Mouse (Mus musculus) MEL (cell line): ENCODE measurements around the gene Gtf2b. TPM values are rescaled to one million over a fixed set of nuclear protein-coding genes. Genes with fewer than 3 reads are reported as not detected.

Experiments
- DNase-seq: peaks from one replicate; pipeline ENCODE4 v3.0.0; 2011; ENCODE audit warnings: low read depth, low spot score
- H3K27ac ChIP-seq: 2 replicates; pipeline ENCODE4 v1.5.1; 2012; ENCODE audit warnings: low read depth, mild to moderate bottlenecking, control low read depth, low read length, moderate library complexity; ENCODE audit not compliant: control insufficient read depth
- H3K27me3 ChIP-seq, 2 experiments: fragments of 150-350 bp in 1 of 2; sonication (generic) in 1 of 2; 2 replicates each; pipeline ENCODE4 v1.6.1; 2012; ENCODE audit warnings: low read length in 2 of 2, mild to moderate bottlenecking in 2 of 2, improper control_type of control experiment in 1 of 2, moderate library complexity in 1 of 2; ENCODE audit not compliant: insufficient read depth in 2 of 2, control insufficient read depth in 1 of 2
- H3K36me3 ChIP-seq, 2 experiments: 2 replicates each; pipeline ENCODE4 v1.6.1; 2012 to 2014; ENCODE audit warnings: low read length in 2 of 2, improper control_type of control experiment in 1 of 2, inconsistent platforms in 1 of 2, mild to moderate bottlenecking in 1 of 2; ENCODE audit not compliant: insufficient read depth in 2 of 2, control insufficient read depth in 1 of 2
- H3K4me1 ChIP-seq, 2 experiments: fragments of 150-350 bp in 1 of 2; sonication (generic) in 1 of 2; 2 replicates each; pipeline ENCODE4 v1.6.1; 2012; ENCODE audit warnings: low read length in 2 of 2, improper control_type of control experiment in 1 of 2, mild to moderate bottlenecking in 1 of 2; ENCODE audit not compliant: insufficient read depth in 2 of 2, control insufficient read depth in 1 of 2
- H3K4me3 ChIP-seq, 2 experiments: fragments of 150-350 bp in 1 of 2; sonication (generic) in 1 of 2; 2 replicates each; pipeline ENCODE4 v1.5.1; 2012; ENCODE audit warnings: low read depth in 2 of 2, low read length in 2 of 2, mild to moderate bottlenecking in 2 of 2, moderate library complexity in 2 of 2, control low read depth in 1 of 2, improper control_type of control experiment in 1 of 2; ENCODE audit not compliant: control insufficient read depth in 1 of 2, insufficient read depth in 1 of 2
- H3K79me2 ChIP-seq: 2 replicates; pipeline ENCODE4 v1.6.1; 2012; ENCODE audit warnings: mild to moderate bottlenecking, low read length, moderate library complexity; ENCODE audit not compliant: control insufficient read depth, poor library complexity, insufficient read depth
- H3K9ac ChIP-seq: 2 replicates; pipeline ENCODE4 v1.6.1; 2012; ENCODE audit warnings: low read depth, mild to moderate bottlenecking, control low read depth, low read length, moderate library complexity; ENCODE audit not compliant: control insufficient read depth, poor library complexity, severe bottlenecking
- H3K9me3 ChIP-seq: fragments of 150-350 bp; sonication (generic); replicated peaks from 2 replicates; pipeline ENCODE4 v1.6.1; 2012; ENCODE audit warnings: mild to moderate bottlenecking, low read length, improper control_type of control experiment, moderate library complexity; ENCODE audit not compliant: insufficient read depth
- BHLHE40 ChIP-seq: IDR thresholded peaks from 2 replicates; pipeline ENCODE4 v1.6.1; 2012; ENCODE audit warnings: low read depth, mild to moderate bottlenecking, inconsistent platforms, low read length, improper control_type of control experiment, borderline replicate concordance
- GATA1 ChIP-seq: IDR thresholded peaks from 2 replicates; pipeline ENCODE4 v1.6.1; 2011; ENCODE audit warnings: low read depth, low read length, improper control_type of control experiment
- JUND ChIP-seq: IDR thresholded peaks from 2 replicates; pipeline ENCODE4 v1.6.1; 2011; ENCODE audit warnings: low read depth, mild to moderate bottlenecking, improper control_type of control experiment, low read length
- MAZ ChIP-seq: IDR thresholded peaks from 2 replicates; pipeline ENCODE4 v1.6.1; 2012; ENCODE audit warnings: low read depth, mild to moderate bottlenecking, inconsistent platforms, low read length, improper control_type of control experiment
- NELFE ChIP-seq: IDR thresholded peaks from 2 replicates; pipeline ENCODE4 v1.6.1; 2011; ENCODE audit warnings: low read depth, low read length, improper control_type of control experiment
- NRF1 ChIP-seq: IDR thresholded peaks from 2 replicates; pipeline ENCODE4 v1.6.1; 2014; ENCODE audit warnings: low read depth, mild to moderate bottlenecking, inconsistent platforms, low read length, improper control_type of control experiment, moderate library complexity; ENCODE audit not compliant: poor library complexity, insufficient read depth, severe bottlenecking
- RCOR1 ChIP-seq: IDR thresholded peaks from 2 replicates; pipeline ENCODE4 v1.6.1; 2012; ENCODE audit warnings: low read depth, mild to moderate bottlenecking, inconsistent platforms, low read length, improper control_type of control experiment
- SIN3A ChIP-seq: IDR thresholded peaks from 2 replicates; pipeline ENCODE4 v1.6.1; 2012; ENCODE audit warnings: low read length, improper control_type of control experiment, inconsistent platforms
- TAL1 ChIP-seq: IDR thresholded peaks from 2 replicates; pipeline ENCODE4 v1.6.1; 2012; ENCODE audit warnings: mild to moderate bottlenecking, inconsistent platforms, low read length, moderate library complexity, mixed read lengths
- USF1 ChIP-seq: IDR thresholded peaks from 2 replicates; pipeline ENCODE4 v1.6.1; 2014; ENCODE audit warnings: low read depth, mild to moderate bottlenecking, inconsistent platforms, low read length, improper control_type of control experiment, moderate library complexity
- USF2 ChIP-seq, 2 experiments: IDR thresholded peaks; 2 replicates each; pipeline ENCODE4 v1.6.1; 2011 to 2012; ENCODE audit warnings: improper control_type of control experiment in 2 of 2, low read length in 2 of 2, borderline replicate concordance in 1 of 2, inconsistent platforms in 1 of 2, low read depth in 1 of 2, mild to moderate bottlenecking in 1 of 2; ENCODE audit not compliant: insufficient read depth in 1 of 2
- ZC3H11A ChIP-seq: IDR thresholded peaks from 2 replicates; pipeline ENCODE4 v1.6.1; 2012; ENCODE audit warnings: low read depth, mild to moderate bottlenecking, inconsistent platforms, low read length, improper control_type of control experiment
- ZMIZ1 ChIP-seq: IDR thresholded peaks from 2 replicates; pipeline ENCODE4 v1.6.1; 2012; ENCODE audit warnings: low read depth, mild to moderate bottlenecking, inconsistent platforms, low read length, improper control_type of control experiment, moderate library complexity
- polyA plus RNA-seq, 2 experiments: library from polyadenylated mRNA; stranded (reverse) in 1 of 2; unstranded in 1 of 2; fragments of >175 nt in 1 of 2; fragments of >200 nt in 1 of 2; gene quantifications; 2 replicates each; pipeline versions ENCODE4 v1.2.1 to v1.2.4; 2012; ENCODE audit warnings: low replicate concordance in 2 of 2, low read depth in 1 of 2; ENCODE audit not compliant: insufficient read length in 2 of 2, insufficient read depth in 1 of 2, missing spikeins in 1 of 2
- total RNA-seq: library from RNA; depleted of rRNA; stranded (reverse); fragments of 300-350 nt; gene quantifications from 2 replicates; pipeline ENCODE4 v1.2.3, GENCODE M21; 2012

The Gtf2b gene
- total and polyA plus RNA-seq, 3 experiments: 35.5 to 40.0 TPM; not detected in 1

- TF ChIP-seq ZC3H11A: no peak
- no peak for TF ChIP-seq NELFE
Measured at GRCm38 (mm10) chr3:142765778-142766165, 927 bp downstream of the Gtf2b start (continued).

GRCm38 (mm10) chr3:142768498-142768897 is 3.7 kb downstream of the Gtf2b start:
- no peak for DNase-seq
- Histone ChIP-seq H3K4me1 (peaks cover 5 to 23% of the 10 kb centered on the region in 2 experiments; a peak in 3 of 4 replicates), H3K27ac (no peak overlapping the region), H3K79me2 (peaks cover 24% of the 10 kb centered on the region), H3K36me3 (peaks cover 0 to 34% of the 10 kb centered on the region in 2 experiments; a peak in 3 of 4 replicates), H3K9me3 (no peaks in the 10 kb centered on the region), H3K9ac (no peak overlapping the region), H3K27me3 (no peaks in the 10 kb centered on the region), H3K4me3 (no peak overlapping the region)
- no peak for TF ChIP-seq TAL1
- peak; percentile 70; the same call in 1 of the 2 replicates for TF ChIP-seq RCOR1
- TF ChIP-seq GATA1: 0 out of 2 replicates have a peak, but pooled peaks have one; percentile 52

DNA sequence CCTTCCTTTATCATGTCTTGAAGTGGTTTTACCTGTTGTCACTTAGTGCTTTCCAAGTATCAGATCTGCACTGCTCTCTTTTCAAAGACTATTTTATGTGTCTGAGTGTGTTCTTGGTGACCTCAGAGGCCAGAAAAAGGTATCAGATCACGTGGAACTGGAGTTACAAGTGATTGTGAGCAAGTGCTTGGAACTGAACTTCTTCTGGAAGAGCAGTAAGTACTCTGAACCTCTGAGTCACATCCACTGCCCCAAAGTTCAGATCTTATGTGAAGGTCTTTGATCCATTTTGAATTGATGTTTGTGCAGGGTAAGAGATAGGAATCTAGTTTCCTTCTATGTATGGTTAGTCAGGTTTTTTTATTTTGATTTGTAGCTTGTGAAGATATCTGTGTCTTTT is 5.7 kb downstream of the Gtf2b start:
- Histone ChIP-seq H3K36me3 (peaks cover 5 to 36% of the 10 kb centered on the region in 2 experiments), H3K4me3 (no peak overlapping the region), H3K27me3 (no peaks in the 10 kb centered on the region), H3K9me3 (no peaks in the 10 kb centered on the region), H3K9ac (no peak overlapping the region), H3K4me1 (peaks cover 5 to 15% of the 10 kb centered on the region in 2 experiments; a peak in 3 of 4 replicates), H3K79me2 (peaks cover 19% of the 10 kb centered on the region), H3K27ac (no peak overlapping the region)
- DNase-seq: no peak
- TF ChIP-seq BHLHE40 (no peak), NRF1 (no peak), RCOR1 (no peak), USF1 (no peak), SIN3A (no peak), ZMIZ1 (no peak), MAZ (no peak), USF2 (IDR thresholded peaks at IDR 0.05; ENCODE audit: borderline replicate concordance in 1 of 2, insufficient read depth in 1 of 2, low read depth in 1 of 2, low read length in 2 of 2) (no peak), JUND (no peak)
